Mouse (Mus musculus) splenic B cell, adult 2 months (primary cell): ENCODE measurements around the gene Nubpl.
"Not testable (repeated sequence)": the region's sequence is repeated elsewhere in the genome, so short reads cannot be mapped to it uniquely, and the experiment has no call there.

Experiments
- DNase-seq: peaks from one replicate; pipeline ENCODE4 v3.0.0-alpha.2; 2011; ENCODE audit warnings: low read depth, low spot score
- H3K27me3 ChIP-seq: 2 replicates; pipeline ENCODE4 v1.6.1; 2012; ENCODE audit warnings: mild to moderate bottlenecking, low read length, moderate library complexity, mixed read lengths; ENCODE audit not compliant: control insufficient read depth, poor library complexity, insufficient read depth, severe bottlenecking
- H3K36me3 ChIP-seq: 2 replicates; pipeline ENCODE4 v1.6.1; 2012; ENCODE audit warnings: mild to moderate bottlenecking, low read length, moderate library complexity, mixed read lengths; ENCODE audit not compliant: control insufficient read depth, poor library complexity, insufficient read depth, severe bottlenecking

Gene Nubpl

DNA sequence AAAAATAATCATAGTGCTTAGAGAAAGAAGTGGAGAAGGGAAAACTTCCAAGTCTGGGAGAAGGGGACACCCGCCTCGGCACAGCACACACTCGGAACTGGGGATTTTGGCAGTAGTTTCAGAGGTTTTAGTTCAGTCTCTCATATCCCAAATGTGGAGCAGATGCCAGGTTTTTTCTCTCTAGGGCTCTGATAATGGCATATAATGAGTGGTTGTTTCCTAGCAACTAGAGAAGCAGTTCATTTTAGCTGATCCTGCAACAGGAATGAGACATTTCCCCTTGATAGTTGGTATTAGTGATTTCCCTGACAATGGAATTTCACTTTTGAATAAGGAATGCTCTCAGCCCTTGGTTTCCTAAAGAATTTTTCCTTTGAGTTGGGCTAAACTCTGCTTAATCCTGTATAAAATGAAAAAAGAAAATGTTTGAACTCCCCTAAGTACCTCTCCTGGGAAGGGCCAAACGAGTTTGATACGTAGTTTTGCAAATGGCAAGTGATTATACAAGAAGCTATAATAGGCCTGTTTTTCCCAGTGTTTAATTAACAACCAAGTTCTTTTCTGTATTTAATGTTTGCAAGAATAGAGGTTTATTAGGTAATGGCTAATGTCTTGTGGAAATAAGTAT, 89.5 kb downstream of the Nubpl start:
- no peaks in the 10 kb centered on the region for H3K36me3 ChIP-seq
- DNase-seq: no peak
- no peaks in the 10 kb centered on the region for H3K27me3 ChIP-seq

- DNase-seq: no peak
- H3K36me3 ChIP-seq: no peaks in the 10 kb centered on the region
- H3K27me3 ChIP-seq: no peaks in the 10 kb centered on the region
These were observed 100.9 kb downstream of the Nubpl start for GRCm38 (mm10) chr12:52198471-52198870.

- Histone ChIP-seq H3K27me3 (no peaks in the 10 kb centered on the region), H3K36me3 (no peaks in the 10 kb centered on the region)
- DNase-seq: no peak
These were observed 111.6 kb downstream of the Nubpl start for GRCm38 (mm10) chr12:52209121-52209610.

GRCm38 (mm10) chr12:52211144-52211543, 113.6 kb downstream of the Nubpl start:
- H3K27me3 ChIP-seq: no peaks in the 10 kb centered on the region
- DNase-seq: no peak
- H3K36me3 ChIP-seq: no peaks in the 10 kb centered on the region

DNA sequence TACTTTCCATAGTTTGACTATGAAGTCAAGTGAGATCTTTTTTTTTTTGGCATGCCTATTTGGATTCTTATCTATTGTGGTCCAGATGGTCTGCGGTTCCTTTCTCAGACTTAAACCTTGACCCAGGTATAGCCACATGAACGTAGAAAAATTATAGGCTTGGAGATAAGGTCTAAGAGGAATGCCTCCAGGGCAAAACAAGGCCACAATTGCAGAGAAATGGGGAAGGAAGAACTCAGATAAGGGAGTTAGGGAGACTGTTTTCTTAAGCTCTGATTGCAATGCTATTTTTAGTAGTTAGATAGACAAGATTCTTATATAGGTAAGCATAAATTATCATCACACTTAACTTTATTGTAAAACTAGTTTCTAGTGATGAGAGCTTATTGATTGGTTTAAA, 117.3 kb downstream of the Nubpl start:
- no peaks in the 10 kb centered on the region for H3K36me3 ChIP-seq
- no peak for DNase-seq
- H3K27me3 ChIP-seq: no peaks in the 10 kb centered on the region

- no peaks in the 10 kb centered on the region for H3K36me3 ChIP-seq
- DNase-seq: no peak
These were observed 127.4 kb downstream of the Nubpl start for GRCm38 (mm10) chr12:52224954-52225353.

GRCm38 (mm10) chr12:52228746-52229145, 131.2 kb downstream of the Nubpl start:
- no peak for DNase-seq
- Histone ChIP-seq H3K36me3 (no peaks in the 10 kb centered on the region), H3K27me3 (no peaks in the 10 kb centered on the region)

More at GRCm38 (mm10) chr12:52224954-52225353, 127.4 kb downstream of the Nubpl start:
- H3K27me3 ChIP-seq: no peaks in the 10 kb centered on the region

GRCm38 (mm10) chr12:52231929-52232328, 134.4 kb downstream of the Nubpl start:
- not testable (repeated sequence) for H3K36me3 ChIP-seq, H3K27me3 ChIP-seq, DNase-seq

DNA sequence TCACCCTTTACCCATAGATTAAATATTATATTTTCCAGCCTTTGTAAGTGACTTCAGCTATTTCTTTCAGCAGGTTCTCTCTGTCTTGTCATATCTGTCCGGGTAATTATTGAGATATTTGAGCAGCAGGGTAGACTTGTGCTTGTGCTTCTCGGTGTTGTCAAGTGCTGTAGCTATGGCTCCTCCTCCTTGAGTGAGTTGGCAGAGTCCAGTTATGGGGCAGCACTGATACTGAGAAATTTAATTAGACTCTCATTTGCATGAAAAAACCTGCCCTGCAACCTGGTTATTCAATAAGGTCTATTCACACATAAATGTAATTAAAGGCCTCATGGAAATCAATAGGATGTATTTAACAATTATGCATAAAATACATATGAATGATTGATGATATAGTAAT, 145.2 kb downstream of the Nubpl start:
- DNase-seq: no peak
- Histone ChIP-seq H3K36me3 (no peaks in the 10 kb centered on the region), H3K27me3 (no peaks in the 10 kb centered on the region)

DNA sequence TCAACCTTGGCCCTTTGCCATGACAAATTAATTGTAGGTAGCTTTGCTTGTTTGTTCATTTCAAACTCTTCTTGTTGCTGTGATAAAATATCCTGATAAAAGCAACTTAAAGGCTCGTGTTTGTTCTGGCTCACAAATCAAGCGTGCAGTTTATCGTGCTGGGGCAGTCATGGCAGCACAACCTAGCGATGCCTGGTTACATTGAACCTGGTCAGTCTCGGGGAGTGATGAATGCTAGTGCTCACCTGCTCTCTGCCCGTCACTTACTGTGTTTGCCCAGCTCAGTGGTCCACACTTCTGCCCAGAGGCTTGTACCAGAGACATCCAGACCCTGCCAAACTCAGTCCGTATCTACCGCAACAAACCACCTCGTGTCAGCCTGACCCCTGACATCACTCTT, 149.9 kb downstream of the Nubpl start:
- Histone ChIP-seq H3K27me3 (no peaks in the 10 kb centered on the region), H3K36me3 (no peaks in the 10 kb centered on the region)
- no peak for DNase-seq

DNA sequence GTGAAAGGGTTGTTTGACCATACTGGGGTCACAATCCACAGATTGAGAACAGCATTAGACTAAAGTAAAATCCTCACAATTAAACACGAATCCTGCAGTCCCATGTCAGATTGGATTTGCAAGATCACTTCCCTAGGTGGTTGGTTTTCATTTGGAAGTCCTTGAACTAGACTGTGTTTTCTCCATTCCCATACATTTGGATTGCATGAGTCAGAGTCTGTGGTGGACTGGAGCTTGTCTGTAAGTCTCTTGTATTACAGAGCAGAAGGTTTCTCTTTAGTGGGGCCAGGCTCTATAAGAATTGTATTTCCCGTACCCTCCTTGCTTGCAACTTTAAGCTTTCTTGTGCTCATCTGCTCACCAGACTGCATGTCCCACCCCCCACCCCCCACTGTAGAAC, 151.0 kb downstream of the Nubpl start:
- DNase-seq: no peak
- no peaks in the 10 kb centered on the region for H3K36me3 ChIP-seq
- H3K27me3 ChIP-seq: no peaks in the 10 kb centered on the region

DNA sequence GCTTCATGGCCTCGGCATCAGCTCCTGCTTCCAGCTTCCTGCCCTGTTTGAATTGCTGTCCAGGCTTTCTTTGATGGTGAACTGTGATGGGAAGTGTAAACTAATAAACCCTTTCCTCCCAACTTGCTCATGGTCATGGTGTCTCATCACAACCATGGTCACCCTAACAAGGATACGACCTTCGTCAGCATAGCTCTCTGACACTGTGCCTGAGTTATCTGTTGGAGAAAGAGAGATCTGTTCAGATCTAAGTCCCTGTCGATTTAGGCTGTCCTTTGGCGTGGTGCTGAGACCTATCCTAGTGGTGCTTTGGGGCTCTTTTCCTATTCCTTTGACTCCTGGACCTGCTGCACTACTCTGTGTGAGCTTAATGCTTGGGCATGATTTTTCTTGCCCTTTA, 156.6 kb downstream of the Nubpl start:
- no peak for DNase-seq

GRCm38 (mm10) chr12:52268131-52268530, 170.6 kb downstream of the Nubpl start:
- Histone ChIP-seq H3K36me3 (no peaks in the 10 kb centered on the region), H3K27me3 (no peaks in the 10 kb centered on the region)
- DNase-seq: no peak

More for the DNA sequence above, 156.6 kb downstream of the Nubpl start:
- H3K27me3 ChIP-seq: no peaks in the 10 kb centered on the region
- no peaks in the 10 kb centered on the region for H3K36me3 ChIP-seq

DNA sequence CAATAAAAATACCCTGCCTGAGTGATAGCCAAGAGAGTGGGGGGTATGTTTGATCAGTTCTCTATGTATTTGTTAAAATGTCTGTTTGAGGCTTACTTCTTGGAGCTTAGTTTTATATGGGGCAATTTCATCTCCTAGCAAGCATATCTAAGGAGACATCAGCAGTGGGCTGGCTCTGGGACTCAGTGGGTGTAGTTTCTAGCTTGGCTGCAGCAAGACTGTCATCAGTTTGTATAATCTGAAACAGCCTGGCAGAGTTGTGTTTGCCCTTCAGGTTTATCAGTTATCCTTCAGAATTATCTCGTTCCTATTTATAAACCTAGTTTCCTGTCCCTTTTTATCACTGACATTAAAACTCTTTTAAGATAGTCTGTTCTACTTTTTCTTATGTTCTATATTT, 175.3 kb downstream of the Nubpl start:
- no peak for DNase-seq
- Histone ChIP-seq H3K27me3 (no peaks in the 10 kb centered on the region), H3K36me3 (no peaks in the 10 kb centered on the region)

GRCm38 (mm10) chr12:52276320-52276719, 178.8 kb downstream of the Nubpl start:
- DNase-seq: no peak
- Histone ChIP-seq H3K36me3 (no peaks in the 10 kb centered on the region), H3K27me3 (no peaks in the 10 kb centered on the region)

DNA sequence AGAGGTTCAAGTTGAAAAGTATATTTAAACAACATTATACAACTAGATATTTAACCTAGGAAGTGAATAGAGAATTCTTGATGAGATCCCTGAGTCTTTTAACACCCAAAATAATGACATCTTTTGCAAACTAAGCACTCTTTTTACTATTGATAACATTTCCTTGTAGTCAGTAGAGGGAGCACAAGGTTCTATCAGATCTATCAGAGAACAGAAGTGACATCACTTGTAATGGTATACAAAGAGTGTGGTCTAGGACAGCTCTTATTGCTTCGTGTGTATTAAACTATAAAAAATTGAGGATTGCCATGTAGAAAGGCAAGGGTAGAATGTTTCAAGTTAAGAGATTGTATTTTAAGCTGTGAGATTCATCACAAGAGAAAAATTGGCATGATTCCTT, 183.7 kb downstream of the Nubpl start:
- Histone ChIP-seq H3K27me3 (no peaks in the 10 kb centered on the region), H3K36me3 (no peaks in the 10 kb centered on the region)
- no peak for DNase-seq
